Mouse (Mus musculus) fibroblast of lung, adult 2 months (primary cell): ENCODE measurements at regions not wholly inside any gene's neighbourhood (a gene's known extent, or its start where the extent isn't known, plus 50 kb on each side); places are given as distances from the start of the nearest gene placed in this dataset.
"Not testable (repeated sequence)": the region's sequence is repeated elsewhere in the genome, so short reads cannot be mapped to it uniquely, and the experiment has no call there.

Experiments used
- DNase-seq: peaks from one replicate; pipeline ENCODE4 v3.0.0-alpha.2; 2011; ENCODE audit warnings: low read depth

DNA sequence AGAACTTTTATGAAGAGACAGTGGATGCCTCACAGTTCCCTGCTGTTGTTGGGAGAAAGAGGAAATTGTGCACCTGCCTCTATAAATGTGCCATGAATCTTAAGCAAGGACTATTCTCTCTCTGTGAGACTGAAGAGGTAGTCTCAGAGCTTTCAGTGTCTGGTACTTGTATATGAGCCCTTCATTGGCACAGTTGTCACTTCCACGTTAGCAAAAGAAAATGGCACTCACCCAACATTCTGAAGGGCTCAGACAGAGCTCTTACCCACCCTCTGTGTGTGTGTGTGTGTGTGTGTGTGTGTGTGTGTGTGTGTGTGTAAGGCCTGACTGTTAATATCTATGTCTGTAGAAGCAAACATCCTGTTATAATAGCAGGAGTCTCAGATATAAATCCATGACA is 75.6 kb upstream of the Lhfpl3 start:
- no peak for DNase-seq

DNA sequence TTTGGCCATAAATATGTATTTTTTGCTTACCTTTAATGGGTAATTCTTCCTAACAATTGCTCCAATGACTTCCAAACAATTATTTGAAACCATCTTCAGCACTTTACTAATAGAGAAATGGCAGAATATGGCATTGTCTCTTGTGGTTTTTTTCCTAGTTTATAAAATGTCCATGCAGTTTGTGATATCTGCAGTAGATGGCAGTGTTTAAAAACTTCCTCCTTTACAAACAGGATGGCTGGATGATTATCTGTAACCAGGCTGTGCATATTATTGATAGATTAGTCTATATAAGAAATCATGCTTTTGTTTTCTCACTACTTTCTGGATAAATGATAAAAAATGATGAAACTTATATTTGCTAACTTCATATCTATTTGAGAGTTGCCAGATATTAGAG is 91.0 kb upstream of the Orc5 start:
- DNase-seq, result peak; percentile 27

DNA sequence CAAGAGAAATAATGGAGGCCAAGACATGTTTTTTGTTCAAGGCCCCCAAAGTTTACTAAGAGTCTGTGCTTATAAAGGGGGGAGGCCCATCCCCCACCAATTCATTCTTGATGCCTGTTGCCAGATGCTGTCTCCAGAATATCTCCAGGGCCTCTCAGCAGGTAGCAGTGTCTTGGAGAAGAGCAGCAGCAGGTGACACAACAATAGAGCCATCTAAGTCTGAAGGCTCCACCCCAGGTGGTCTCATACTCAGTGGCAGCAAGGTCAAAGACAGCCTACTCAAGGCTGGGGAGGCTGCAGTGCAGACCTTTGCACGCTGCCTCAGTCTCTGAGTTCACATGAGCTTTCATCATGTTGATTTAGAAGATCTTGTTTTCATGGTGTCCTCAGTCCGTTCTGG is 66.8 kb upstream of the Orc5 start:
- not testable (repeated sequence) for DNase-seq
